Mouse (Mus musculus) ES-Bruce4 (cell line): ENCODE measurements around the gene Col4a1.

Experiments
- CTCF ChIP-seq: IDR thresholded peaks from one replicate; pipeline ENCODE4 v1.8.1; 2011; ENCODE audit warnings: low read depth, low read length
- EP300 ChIP-seq: IDR thresholded peaks from 2 replicates; pipeline ENCODE4 v1.6.1; 2011; ENCODE audit warnings: low read depth, low read length; ENCODE audit not compliant: insufficient read depth
- POLR2A ChIP-seq: IDR thresholded peaks from one replicate; pipeline ENCODE4 v1.8.1; 2011; ENCODE audit warnings: low read length; ENCODE audit not compliant: insufficient read depth

- no peak for TF ChIP-seq CTCF
- TF ChIP-seq EP300, result no peak
- TF ChIP-seq POLR2A, result no peak
These were observed 106.1 kb downstream of the Col4a1 start for GRCm38 (mm10) chr8:11206509-11206908.
